Mouse (Mus musculus) yolk sac, embryonic 10.5 days (tissue): ENCODE measurements around the gene Nek3.
A peak's percentile ranks its signal among the peaks of the same experiment; 100 is the strongest.

Experiments used
- DNase-seq: peaks from one replicate; pipeline ENCODE4 v3.0.0-alpha.2; 2017; ENCODE audit warnings: low spot score

The Nek3 gene

GRCm38 (mm10) chr8:22166080-22166603, at the start of gene Nek3:
Gene Nek3 (minus strand): TSS chr8:22166435.
- peak; percentile 94 for DNase-seq

GRCm38 (mm10) chr8:22214826-22215225, 48.6 kb upstream of the Nek3 start:
- DNase-seq: no peak

GRCm38 (mm10) chr8:22209012-22209411, 42.8 kb upstream of the Nek3 start:
- DNase-seq: peak; percentile 34

DNA sequence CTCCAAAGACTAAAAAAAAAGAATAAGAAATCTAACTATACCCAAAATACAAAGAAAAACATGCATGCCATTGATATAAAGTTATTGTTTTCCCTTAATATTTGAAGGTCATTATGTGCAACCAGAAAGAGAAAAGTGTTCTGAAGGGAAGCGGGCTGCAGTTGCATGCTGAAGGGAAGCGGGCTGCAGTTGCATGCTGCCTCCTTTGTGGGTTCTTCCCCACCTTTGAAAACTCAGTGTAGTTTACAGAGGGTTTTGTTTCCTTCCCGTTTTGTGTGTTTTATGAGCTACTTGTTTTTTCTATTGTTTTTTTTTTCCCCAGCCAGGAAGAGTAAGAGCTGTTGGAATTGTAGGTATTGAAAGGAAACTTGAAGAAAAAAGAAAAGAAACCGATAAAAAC, 41.3 kb upstream of the Nek3 start:
- no peak for DNase-seq

GRCm38 (mm10) chr8:22199481-22199880, 33.2 kb upstream of the Nek3 start:
- DNase-seq: no peak

GRCm38 (mm10) chr8:22197914-22198313, 31.7 kb upstream of the Nek3 start:
- DNase-seq: no peak

- DNase-seq: no peak
Measured at GRCm38 (mm10) chr8:22193432-22194010, 27.3 kb upstream of the Nek3 start.

DNA sequence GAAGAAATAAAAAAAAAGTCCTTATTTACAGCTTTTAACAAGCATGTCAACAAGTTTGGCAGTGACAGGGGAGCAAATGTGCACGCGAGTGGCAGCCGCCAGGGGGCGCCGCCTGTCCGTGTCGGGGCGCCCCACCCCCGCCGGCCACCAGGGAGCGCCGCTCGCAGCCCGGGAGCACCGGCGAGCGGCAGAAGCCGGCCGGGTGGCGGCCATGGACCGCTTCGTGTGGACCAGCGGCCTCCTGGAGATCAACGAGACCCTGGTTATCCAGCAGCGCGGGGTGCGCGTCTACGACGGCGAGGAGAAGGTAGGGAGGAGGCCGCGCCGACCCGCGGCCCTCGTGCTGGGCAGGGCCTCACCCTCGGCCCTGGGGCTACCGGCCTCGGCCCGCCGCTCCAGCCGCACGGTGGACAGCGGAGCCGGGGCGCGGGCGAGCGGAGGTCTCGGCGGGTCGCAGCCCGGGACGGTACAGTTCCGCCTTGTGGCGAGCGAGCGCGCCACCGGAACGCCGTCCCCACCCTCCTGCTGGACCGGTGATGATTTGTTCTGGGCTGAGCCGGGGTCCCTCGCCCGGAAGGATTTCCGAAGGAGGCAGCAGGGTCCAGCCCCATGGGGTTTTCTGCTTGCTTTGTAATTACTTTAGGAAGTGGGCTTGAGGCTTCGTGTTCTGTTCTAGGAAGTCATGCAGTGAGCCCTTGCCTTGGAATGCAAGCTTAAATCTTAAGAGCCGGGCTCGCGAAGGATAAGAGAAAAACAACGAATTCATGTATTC, 26.6 kb upstream of the Nek3 start, which contains the start of gene Vps36:
Gene Vps36, plus strand, starts transcription at position 150 of the 772 bp plus-strand sequence.
- peak; percentile 89 for DNase-seq

DNA sequence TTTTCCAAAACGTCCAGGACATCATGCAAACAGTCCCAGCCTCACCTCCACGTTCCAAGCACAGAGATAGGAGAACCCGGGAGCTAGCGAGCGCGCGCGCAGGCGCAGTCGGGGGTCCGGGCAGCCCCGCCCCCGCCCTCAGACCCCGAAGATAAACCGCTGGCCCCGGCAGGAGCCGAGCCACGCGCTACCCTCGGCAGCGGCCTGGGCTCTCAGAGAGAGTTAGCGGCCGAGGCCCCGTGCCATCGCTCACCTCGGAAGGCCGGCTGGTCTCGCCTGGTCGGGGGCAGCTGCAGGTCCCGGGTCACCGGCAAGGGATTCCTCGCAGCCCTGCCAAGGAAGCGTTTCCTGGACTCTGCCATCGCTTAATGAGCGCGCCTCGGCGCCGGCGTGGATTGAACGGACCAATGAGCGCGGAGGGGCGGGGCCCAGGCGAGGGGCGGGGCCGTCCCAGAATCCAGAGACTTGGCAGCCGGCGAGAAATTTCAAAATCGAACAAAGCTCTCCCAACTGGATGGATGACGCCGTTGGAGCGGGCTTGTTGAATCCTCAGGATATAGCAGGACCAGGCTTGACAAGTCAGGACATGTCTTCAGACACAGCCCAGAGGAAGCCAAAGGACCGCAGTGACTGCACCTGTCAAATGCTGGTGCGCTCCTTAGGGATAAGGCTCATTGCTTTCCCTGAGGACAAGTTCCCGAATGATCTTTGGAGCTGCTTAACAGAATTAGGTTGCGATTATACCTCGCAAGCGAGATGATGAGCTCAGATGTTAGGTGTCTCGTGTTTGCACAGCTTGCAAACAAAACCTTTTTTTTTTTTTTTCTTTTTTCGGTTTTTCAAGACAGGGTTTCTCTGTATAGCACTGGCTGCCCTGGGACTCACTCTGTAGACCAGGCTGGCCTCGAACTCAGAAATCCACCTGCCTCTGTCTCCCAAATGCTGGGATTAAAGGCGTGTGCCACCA, 19.5 kb upstream of the Nek3 start, which contains the start of gene Ckap2:
Gene Ckap2, minus strand, starts transcription at position 389 of the 967 bp plus-strand sequence.
- DNase-seq: peak; percentile 96

DNA sequence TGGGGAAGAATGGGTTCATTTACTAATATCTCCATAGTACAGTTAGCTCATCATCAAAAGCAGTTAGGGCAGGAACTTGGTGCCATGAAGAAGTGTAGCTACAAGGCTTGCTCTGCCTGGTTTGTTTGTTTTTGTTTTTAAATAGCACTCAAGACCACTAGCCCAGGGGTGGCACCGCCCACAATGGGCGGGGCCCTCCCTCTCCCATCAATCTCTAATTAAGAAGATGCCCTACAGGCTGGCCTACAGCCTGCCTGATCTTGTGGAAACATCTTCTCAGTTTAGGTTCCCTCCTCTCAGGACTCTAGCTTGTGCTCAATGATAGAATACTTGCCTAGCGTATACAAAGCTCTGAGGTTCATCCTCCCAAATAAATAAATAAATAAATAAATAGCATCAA, 18.6 kb upstream of the Nek3 start:
- DNase-seq: peak; percentile 29

DNA sequence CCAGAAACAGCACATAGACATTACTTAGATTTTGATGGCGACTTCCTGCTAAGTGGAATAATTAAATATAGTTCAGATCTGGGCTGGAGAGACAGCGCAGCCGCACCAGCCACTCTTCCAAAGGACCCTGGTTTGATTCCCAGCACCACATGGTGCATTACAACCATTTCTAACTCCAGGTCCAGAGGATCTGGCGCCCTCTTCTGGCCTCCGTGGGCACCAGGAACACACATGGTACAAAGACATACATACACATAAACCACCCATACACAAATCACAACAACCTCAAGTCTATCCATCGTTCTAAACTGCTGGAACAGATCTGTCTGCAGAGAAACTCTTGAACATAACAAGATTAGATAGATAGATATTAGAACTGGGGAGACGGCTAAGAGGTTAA, 9.7 kb upstream of the Nek3 start:
- DNase-seq: no peak

DNA sequence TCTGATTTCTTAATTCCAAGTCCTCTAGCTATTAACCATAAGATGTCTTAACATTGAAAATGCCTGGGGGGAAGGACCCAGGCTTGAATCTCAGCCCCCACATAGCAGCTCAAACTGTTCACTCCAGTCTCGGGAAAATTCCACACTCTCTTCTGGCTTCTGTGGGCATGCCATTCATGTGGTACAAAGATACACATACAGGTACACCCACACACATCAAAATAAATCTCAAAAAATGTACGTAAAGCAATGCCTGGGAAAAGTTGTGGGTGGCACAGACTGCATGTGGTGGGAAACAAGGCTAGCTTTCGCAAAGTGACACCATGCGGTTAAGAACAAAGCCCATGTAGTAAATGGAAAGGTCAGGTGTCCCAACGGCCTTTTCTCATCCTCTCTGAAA, 2.9 kb upstream of the Nek3 start:
- DNase-seq: no peak

DNA sequence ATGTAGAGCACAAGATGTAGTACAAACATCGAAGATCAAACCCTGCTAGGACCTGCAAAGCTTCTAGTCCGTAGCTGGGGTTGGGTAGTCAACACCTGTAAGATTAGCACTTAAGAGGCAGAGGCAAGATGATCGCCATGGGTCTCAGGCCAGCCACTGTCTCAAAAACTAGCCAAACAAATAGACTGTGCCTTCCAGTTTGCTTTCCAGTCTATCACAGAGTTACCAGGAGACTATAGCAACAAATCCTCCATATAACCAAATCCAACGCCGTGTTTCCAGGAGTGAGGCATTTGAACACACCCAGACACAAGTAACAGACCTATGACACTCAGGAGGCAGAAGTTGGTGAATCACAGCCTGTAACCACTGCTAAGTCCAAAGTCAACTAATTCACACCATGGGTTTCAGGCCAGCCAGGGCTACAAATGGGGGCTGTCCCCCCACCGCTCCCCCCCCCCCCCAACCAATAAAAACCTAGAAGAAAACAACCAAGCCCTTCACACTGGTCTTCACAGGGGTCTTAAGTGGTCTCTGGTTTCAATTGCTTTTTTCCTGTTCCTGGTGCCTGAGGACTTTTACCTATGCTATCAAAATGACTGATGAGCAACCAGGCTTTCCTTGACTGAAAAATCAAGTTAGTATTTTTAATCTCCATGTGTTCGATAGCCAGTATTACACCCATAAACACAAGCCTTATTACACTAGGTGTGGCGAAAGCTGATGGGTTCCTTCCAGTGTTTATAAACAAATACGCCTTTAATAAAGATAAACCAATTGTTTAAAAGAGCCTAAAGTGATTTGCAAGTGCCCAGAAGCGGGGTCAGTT, 770 bp downstream of the Nek3 start:
- DNase-seq: no peak

GRCm38 (mm10) chr8:22164431-22164830, 1.8 kb downstream of the Nek3 start:
- DNase-seq: no peak

DNA sequence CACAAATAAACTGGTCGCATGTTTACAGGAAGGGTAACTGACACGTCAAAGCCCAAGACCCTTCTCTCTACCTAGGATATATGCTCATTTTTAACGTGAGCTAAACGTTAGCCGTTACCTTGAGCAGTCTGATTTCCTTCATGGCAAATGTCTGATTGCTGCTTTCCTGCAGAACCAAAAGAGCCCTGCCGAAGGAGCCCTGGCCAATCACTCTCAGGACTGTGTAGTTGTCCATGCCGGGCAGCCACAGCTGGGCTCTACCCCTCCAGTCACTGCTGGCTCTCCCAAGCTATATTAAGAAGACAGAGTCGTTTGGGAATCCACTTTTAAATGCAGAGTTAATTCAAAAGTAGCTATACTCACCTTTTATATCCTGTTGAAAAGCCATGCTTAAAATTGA, 4.0 kb downstream of the Nek3 start:
- no peak for DNase-seq

- DNase-seq: no peak
Measured at GRCm38 (mm10) chr8:22150345-22150663, 15.9 kb downstream of the Nek3 start.

GRCm38 (mm10) chr8:22149643-22150344, 16.4 kb downstream of the Nek3 start:
- DNase-seq: no peak

DNA sequence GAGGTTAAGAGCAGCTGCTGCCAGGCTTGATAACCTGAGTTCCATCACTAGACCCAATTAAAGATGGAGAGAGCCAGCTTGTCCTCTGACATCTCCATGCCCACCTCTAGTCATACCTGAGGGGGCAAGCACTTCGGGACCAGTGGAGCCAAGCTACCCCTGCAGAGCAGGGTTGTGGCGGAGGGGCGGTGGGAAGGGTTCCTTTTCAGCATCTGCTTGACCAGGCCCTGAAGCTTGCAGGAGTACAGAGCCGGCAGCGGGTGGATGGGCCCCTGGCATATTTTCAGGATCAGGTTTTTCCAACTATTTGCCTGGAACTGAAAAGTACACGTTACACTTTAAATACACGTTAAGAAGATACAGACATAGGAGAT, 17.9 kb downstream of the Nek3 start:
- no peak for DNase-seq

DNA sequence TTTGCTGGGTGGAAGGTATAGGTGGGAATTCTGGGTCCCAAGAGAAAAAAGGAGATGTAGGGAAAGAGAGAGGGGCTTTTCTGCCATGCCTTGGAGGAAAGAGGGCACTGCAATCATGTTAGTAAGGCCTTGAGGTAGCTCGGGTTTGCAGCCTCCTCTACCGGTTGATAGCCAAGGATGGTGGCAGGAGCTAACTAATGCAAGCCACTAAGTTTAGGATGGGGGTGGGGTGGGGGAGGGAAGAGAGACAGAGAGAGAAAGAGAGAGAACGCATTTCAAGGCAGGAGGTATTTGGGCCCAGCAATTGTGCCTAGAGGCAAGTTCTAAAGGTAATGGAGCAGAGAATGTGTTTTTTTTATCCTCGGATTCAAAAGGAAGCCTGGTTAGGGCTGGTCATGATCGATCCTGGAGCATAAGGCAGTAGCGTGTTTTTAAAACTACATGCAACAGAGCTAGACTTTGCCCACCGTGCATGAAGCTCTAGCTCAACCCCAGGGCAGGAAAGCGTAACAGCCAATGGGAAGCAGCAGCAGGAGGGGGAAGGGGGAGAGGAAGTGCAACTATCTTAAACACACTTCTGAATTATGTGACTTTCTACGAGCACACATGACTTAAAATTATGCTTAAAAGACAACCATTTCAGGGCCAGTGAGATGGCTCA, 18.4 kb downstream of the Nek3 start:
- DNase-seq: no peak

- DNase-seq: no peak
Measured at GRCm38 (mm10) chr8:22145831-22146230, 20.4 kb downstream of the Nek3 start.
